Mouse (Mus musculus) layer of hippocampus, postnatal 25 days (tissue): ENCODE measurements around the gene Cep44. TPM values are rescaled to one million over a fixed set of nuclear protein-coding genes. Genes with fewer than 3 reads are reported as not detected.

Source experiments
- DNase-seq, 2 experiments: peaks; one replicate each; pipeline ENCODE4 v3.0.0; 2022; ENCODE audit warnings: mixed read lengths in 2 of 2, low spot score in 1 of 2; ENCODE audit errors: extremely low spot score in 1 of 2
- total RNA-seq, 2 experiments: library from RNA; stranded (reverse); gene quantifications; 2 replicates each; pipeline ENCODE4 v1.2.3; 2021

Cep44 gene
- 10 to 100 TPM; 18.7 to 26.3 TPM for total RNA-seq

- DNase-seq = peak; percentile 65 to 66
Measured at GRCm38 (mm10) chr8:56550558-56551360, at the start of gene Cep44, which contains the start of gene Fbxo8. TSS of gene Cep44 (minus strand) at chr8:56551047. TSS of gene Fbxo8 (plus strand) at chr8:56551090.

- DNase-seq = no peak
Measured at GRCm38 (mm10) chr8:56591502-56591901, 40.7 kb upstream of the Cep44 start.

GRCm38 (mm10) chr8:56591084-56591483, 40.2 kb upstream of the Cep44 start:
- DNase-seq = no peak

- no peak for DNase-seq
Measured at GRCm38 (mm10) chr8:56589004-56589403, 38.2 kb upstream of the Cep44 start.

- DNase-seq = peak in 1 of 2 experiments; percentile 18
Measured at GRCm38 (mm10) chr8:56582841-56583240, 32.0 kb upstream of the Cep44 start.

GRCm38 (mm10) chr8:56580918-56581317, 30.1 kb upstream of the Cep44 start:
- no peak for DNase-seq

- no peak for DNase-seq
Measured at GRCm38 (mm10) chr8:56566856-56567255, 16.0 kb upstream of the Cep44 start.

GRCm38 (mm10) chr8:56564399-56565047, 13.7 kb upstream of the Cep44 start:
- no peak for DNase-seq

- DNase-seq = no peak
Measured at GRCm38 (mm10) chr8:56552551-56553103, 1.8 kb upstream of the Cep44 start.

GRCm38 (mm10) chr8:56552045-56552444, 1.2 kb upstream of the Cep44 start:
- DNase-seq = no peak

GRCm38 (mm10) chr8:56551361-56551852, 560 bp upstream of the Cep44 start:
- DNase-seq = peak; percentile 59 to 72

GRCm38 (mm10) chr8:56547866-56548265, 3.0 kb downstream of the Cep44 start:
- DNase-seq = no peak

GRCm38 (mm10) chr8:56540706-56541105, 10.1 kb downstream of the Cep44 start:
- DNase-seq = no peak

- peak; percentile 37 to 87 for DNase-seq
Measured at GRCm38 (mm10) chr8:56530359-56530758, 20.5 kb downstream of the Cep44 start.

GRCm38 (mm10) chr8:56528869-56529268, 22.0 kb downstream of the Cep44 start:
- no peak for DNase-seq

GRCm38 (mm10) chr8:56521051-56521450, 29.8 kb downstream of the Cep44 start:
- DNase-seq = no peak

GRCm38 (mm10) chr8:56520249-56520648, 30.6 kb downstream of the Cep44 start:
- DNase-seq = no peak

GRCm38 (mm10) chr8:56518848-56519247, 32.0 kb downstream of the Cep44 start:
- DNase-seq = no peak

GRCm38 (mm10) chr8:56508952-56509479, 41.8 kb downstream of the Cep44 start:
- no peak for DNase-seq

- no peak for DNase-seq
Measured at GRCm38 (mm10) chr8:56508318-56508951, 42.4 kb downstream of the Cep44 start.
